Mouse (Mus musculus): ENCODE measurements around the gene Smyd3. TPM values are rescaled to one million over a fixed set of nuclear protein-coding genes. Genes with fewer than 3 reads are reported as not detected.

The Smyd3 gene
- polyA plus RNA-seq, 1 experiment from 2014 or later, result 11.3 TPM

DNA sequence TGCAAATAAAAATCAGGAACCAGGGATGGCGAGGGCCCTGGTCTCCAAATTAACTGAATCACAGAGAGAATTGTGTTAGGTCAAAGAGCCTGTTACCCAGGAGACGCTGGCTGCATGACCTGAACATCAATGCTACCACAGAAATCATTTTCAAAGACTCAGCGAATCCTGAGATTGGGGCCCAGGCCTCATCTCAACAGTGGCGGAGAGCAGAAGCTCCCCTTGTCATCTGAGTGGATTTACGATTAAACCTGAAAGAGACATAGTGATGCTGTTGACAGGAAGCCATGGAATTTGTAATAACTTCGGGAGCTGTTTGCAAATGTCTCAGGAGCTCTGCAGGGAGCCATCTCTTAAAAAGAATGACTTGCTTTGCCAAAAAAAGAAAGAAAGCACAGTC, 355.9 kb downstream of the Smyd3 start:
- Histone ChIP-seq H3K36me3 (ENCODE audit: control insufficient read depth, insufficient read depth) (no peaks in the 10 kb centered on the region), H3K9me3 (ENCODE audit: control insufficient read depth) (no peaks in the 10 kb centered on the region), H3K4me2 (replicated peaks; ENCODE audit: low read depth) (no peak overlapping the region), H3K4me3 (ENCODE audit: low read depth, low read length) (no peak overlapping the region), H3K9ac (ENCODE audit: low read depth, low read length) (no peak overlapping the region), H3K27ac (ENCODE audit: low read depth, low read length) (no peak overlapping the region), H3K27me3 (replicated peaks; ENCODE audit: control insufficient read depth, insufficient read depth, low read length) (no peaks in the 10 kb centered on the region), H3K4me1 (replicated peaks; ENCODE audit: control insufficient read depth, insufficient read depth, low read length) (no peaks in the 10 kb centered on the region)
- 57% methylated on average over 6 of the region's 6 CpGs for WGBS
- TF ChIP-seq CTCF (IDR thresholded peaks at IDR 0.05; ENCODE audit: low read depth), result no peak
- ATAC-seq, result no peak

DNA sequence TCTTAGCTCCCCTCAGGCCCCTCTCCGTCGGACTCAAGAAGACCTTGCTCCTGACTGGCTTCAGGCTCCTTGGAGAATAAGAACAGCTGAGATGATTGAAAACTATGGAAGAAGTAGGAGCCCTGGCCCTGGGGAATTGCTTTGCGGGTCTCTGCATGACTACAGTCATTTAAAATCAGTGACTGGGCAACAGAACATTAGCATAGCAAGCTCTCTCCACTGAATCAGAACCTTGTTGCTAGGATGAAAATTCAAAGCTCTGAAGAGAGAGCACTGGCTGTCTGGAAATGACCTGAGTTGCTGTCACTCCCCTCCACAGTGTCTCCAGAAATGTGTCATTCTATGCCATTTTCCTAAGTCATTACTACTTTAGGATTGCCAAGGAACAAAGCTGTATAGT, 357.1 kb downstream of the Smyd3 start:
- H3K9ac ChIP-seq (ENCODE audit: low read depth, low read length), result no peak overlapping the region
- 93% methylated on average over 3 of the region's 3 CpGs for WGBS
- H3K4me1 ChIP-seq (replicated peaks; ENCODE audit: control insufficient read depth, insufficient read depth, low read length), result no peaks in the 10 kb centered on the region
- H3K27ac ChIP-seq (ENCODE audit: low read depth, low read length), result no peak overlapping the region
- H3K4me2 ChIP-seq (replicated peaks; ENCODE audit: low read depth), result no peak overlapping the region
- no peak for ATAC-seq
- no peaks in the 10 kb centered on the region for H3K9me3 ChIP-seq (ENCODE audit: control insufficient read depth)
- TF ChIP-seq CTCF (IDR thresholded peaks at IDR 0.05; ENCODE audit: low read depth), result no peak
- no peak overlapping the region for H3K4me3 ChIP-seq (ENCODE audit: low read depth, low read length)
- H3K27me3 ChIP-seq (replicated peaks; ENCODE audit: control insufficient read depth, insufficient read depth, low read length), result no peaks in the 10 kb centered on the region
- no peaks in the 10 kb centered on the region for H3K36me3 ChIP-seq (ENCODE audit: control insufficient read depth, insufficient read depth)

DNA sequence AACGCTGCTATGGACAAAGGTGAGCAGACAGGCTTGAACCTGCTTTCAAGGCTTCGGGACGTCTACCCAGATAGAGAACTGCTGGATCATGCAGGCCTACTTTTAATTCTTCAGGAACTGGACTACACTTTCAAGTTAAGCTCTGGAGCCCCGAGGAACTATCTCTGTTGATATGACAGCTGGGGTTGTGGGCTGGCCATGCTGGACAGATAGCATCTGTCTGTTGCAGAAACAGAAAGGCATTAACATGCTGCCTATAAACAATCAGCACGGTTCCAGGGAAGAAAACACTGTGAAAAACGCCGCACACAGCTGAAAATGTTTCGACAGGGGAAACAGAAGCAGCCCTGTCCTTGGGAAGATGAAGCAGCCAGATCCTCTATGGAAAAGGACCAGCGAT, 365.5 kb downstream of the Smyd3 start:
- Histone ChIP-seq H3K4me2 (replicated peaks; ENCODE audit: low read depth) (no peak overlapping the region), H3K4me1 (replicated peaks; ENCODE audit: control insufficient read depth, insufficient read depth, low read length) (no peaks in the 10 kb centered on the region), H3K9ac (ENCODE audit: low read depth, low read length) (no peak overlapping the region), H3K27ac (ENCODE audit: low read depth, low read length) (no peak overlapping the region), H3K27me3 (replicated peaks; ENCODE audit: control insufficient read depth, insufficient read depth, low read length) (no peaks in the 10 kb centered on the region), H3K9me3 (ENCODE audit: control insufficient read depth) (no peaks in the 10 kb centered on the region), H3K36me3 (ENCODE audit: control insufficient read depth, insufficient read depth) (no peaks in the 10 kb centered on the region), H3K4me3 (ENCODE audit: low read depth, low read length) (no peak overlapping the region)
- no peak for ATAC-seq
- WGBS, result 57% methylated on average over 9 of the region's 9 CpGs
- no peak for TF ChIP-seq CTCF (IDR thresholded peaks at IDR 0.05; ENCODE audit: low read depth)

DNA sequence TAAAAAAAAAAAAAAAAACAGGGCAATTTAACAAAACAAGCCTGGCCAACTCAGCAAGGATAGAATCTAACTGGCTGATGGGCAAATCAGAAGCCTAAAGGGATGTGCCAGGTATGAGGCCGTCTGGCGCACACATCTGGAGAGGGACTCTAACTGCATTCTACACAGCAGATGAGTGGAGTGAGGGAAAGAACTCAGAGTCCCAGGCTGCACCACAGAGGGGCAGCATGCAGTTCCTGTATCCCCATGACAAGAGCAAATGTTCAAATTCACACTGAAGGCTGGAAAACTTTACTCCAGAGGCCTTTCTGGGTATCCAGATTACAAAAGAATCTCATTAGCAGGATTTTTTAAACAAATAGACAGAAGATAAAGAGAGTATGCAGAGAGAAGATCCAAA, 366.6 kb downstream of the Smyd3 start:
- 80% methylated on average over 2 of the region's 2 CpGs for WGBS

DNA sequence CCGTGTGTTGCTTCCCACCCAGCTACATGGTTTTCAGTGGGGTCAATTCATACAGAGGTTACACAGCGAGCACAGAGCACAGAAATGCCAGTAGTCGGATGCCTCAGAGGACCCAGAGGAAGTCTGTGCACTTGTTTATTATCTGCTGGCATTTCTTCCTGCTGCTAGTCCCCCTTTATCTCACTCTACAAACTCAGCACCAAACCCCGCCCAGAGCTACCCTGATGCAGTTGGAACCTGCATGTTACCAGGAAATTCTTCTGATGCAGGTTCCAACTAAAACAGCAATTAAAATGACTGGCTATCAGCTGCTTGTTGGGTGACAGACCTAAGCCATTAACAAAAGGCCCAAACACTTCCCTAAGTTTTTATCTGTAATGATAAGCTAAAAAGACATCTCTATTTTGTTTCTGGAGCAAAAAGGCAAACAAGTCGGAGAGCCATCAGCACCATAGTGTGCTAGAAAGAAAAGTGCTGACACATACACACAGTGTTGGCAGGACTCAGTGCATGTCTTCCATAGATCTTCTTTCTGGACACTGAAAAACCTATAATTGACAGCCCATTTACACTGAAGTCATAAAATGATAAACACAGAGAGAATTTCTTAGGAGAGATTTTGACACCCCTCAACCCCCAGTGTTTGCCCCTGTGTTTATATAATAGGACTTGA, 368.2 kb downstream of the Smyd3 start:
- 64% methylated on average over 5 of the region's 5 CpGs for WGBS
- H3K4me1 ChIP-seq (replicated peaks; ENCODE audit: control insufficient read depth, insufficient read depth, low read length), result no peaks in the 10 kb centered on the region
- no peaks in the 10 kb centered on the region for H3K36me3 ChIP-seq (ENCODE audit: control insufficient read depth, insufficient read depth)
- ATAC-seq, result no peak
- no peak overlapping the region for H3K27ac ChIP-seq (ENCODE audit: low read depth, low read length)
- no peak overlapping the region for H3K4me3 ChIP-seq (ENCODE audit: low read depth, low read length)
- H3K9me3 ChIP-seq (ENCODE audit: control insufficient read depth), result no peaks in the 10 kb centered on the region
- no peak overlapping the region for H3K4me2 ChIP-seq (replicated peaks; ENCODE audit: low read depth)
- no peaks in the 10 kb centered on the region for H3K27me3 ChIP-seq (replicated peaks; ENCODE audit: control insufficient read depth, insufficient read depth, low read length)
- no peak overlapping the region for H3K9ac ChIP-seq (ENCODE audit: low read depth, low read length)
- no peak for TF ChIP-seq CTCF (IDR thresholded peaks at IDR 0.05; ENCODE audit: low read depth)

More for the DNA sequence above, 366.6 kb downstream of the Smyd3 start:
- no peak for ATAC-seq
- Histone ChIP-seq H3K9me3 (ENCODE audit: control insufficient read depth) (no peaks in the 10 kb centered on the region), H3K27me3 (replicated peaks; ENCODE audit: control insufficient read depth, insufficient read depth, low read length) (no peaks in the 10 kb centered on the region), H3K4me3 (ENCODE audit: low read depth, low read length) (no peak overlapping the region), H3K4me1 (replicated peaks; ENCODE audit: control insufficient read depth, insufficient read depth, low read length) (no peaks in the 10 kb centered on the region), H3K4me2 (replicated peaks; ENCODE audit: low read depth) (no peak overlapping the region), H3K36me3 (ENCODE audit: control insufficient read depth, insufficient read depth) (no peaks in the 10 kb centered on the region), H3K9ac (ENCODE audit: low read depth, low read length) (no peak overlapping the region), H3K27ac (ENCODE audit: low read depth, low read length) (no peak overlapping the region)
- 0 out of 2 replicates have a peak, but pooled peaks have one; percentile 14 for TF ChIP-seq CTCF (IDR thresholded peaks at IDR 0.05; ENCODE audit: low read depth)

DNA sequence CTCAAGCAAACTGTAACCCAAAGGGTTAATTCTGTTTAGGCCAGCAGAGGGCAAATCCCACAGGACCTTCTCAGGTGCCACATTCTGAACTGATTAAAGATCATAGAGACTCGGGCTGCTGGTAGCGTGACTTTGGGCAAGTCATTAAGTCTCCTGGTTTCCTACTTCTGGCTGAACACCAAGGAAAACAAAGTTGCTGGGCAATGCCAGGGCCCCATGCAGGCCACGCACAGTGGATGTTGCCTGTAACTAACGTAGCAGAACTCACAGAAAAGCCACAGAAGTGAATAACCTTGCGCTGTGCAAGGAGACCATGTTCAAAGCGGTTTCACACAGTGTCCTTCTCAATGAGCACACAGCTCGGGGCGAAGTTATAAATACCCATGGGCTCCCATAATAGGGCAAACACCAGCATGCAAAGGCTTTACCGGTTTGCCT, 371.1 kb downstream of the Smyd3 start:
- Histone ChIP-seq H3K4me2 (replicated peaks; ENCODE audit: low read depth) (no peak overlapping the region), H3K9me3 (ENCODE audit: control insufficient read depth) (no peaks in the 10 kb centered on the region), H3K27ac (ENCODE audit: low read depth, low read length) (no peak overlapping the region), H3K9ac (ENCODE audit: low read depth, low read length) (no peak overlapping the region), H3K36me3 (ENCODE audit: control insufficient read depth, insufficient read depth) (no peaks in the 10 kb centered on the region), H3K27me3 (replicated peaks; ENCODE audit: control insufficient read depth, insufficient read depth, low read length) (no peaks in the 10 kb centered on the region), H3K4me1 (replicated peaks; ENCODE audit: control insufficient read depth, insufficient read depth, low read length) (no peaks in the 10 kb centered on the region), H3K4me3 (ENCODE audit: low read depth, low read length) (no peak overlapping the region)
- 63% methylated on average over 9 of the region's 9 CpGs for WGBS
- TF ChIP-seq CTCF (IDR thresholded peaks at IDR 0.05; ENCODE audit: low read depth), result no peak
- no peak for ATAC-seq

Measured in intestine, postnatal 0 days (tissue).